Mouse (Mus musculus): Measurements from ENCODE around the gene Rag1. TPM values are rescaled to one million over a fixed set of nuclear protein-coding genes. Genes with fewer than 3 reads are reported as not detected.

Rag1 gene
- polyA plus RNA-seq, 1 experiment, result 11.2 TPM

GRCm38 (mm10) chr2:101627227-101627626 is 22.1 kb downstream of the Rag1 start:
- Histone ChIP-seq H3K4me1 (ENCODE audit: control insufficient read depth, insufficient read depth, low read length) (no peaks in the 10 kb centered on the region; the same call in 1 of the 2 replicates), H3K27ac (ENCODE audit: control insufficient read depth, insufficient read depth, low read depth, low read length, poor library complexity) (no peak overlapping the region), H3K4me3 (replicated peaks; ENCODE audit: control insufficient read depth, low read depth, low read length) (no peak overlapping the region)
- TF ChIP-seq CTCF (IDR thresholded peaks at IDR 0.05; ENCODE audit: control insufficient read depth, insufficient read depth, low read length), result no peak
- TF ChIP-seq POLR2A (IDR thresholded peaks at IDR 0.05; ENCODE audit: borderline replicate concordance, control insufficient read depth, low read depth, low read length), result no peak

- WGBS, result 23% methylated on average over 4 of the region's 4 CpGs
- peaks cover 2% of the 10 kb centered on the region; the same call in 1 of the 2 replicates for H3K4me1 ChIP-seq (ENCODE audit: control insufficient read depth, insufficient read depth, low read length)
- peak within 1 kb of the TSS; percentile 46; the same call in 1 of the 2 replicates for H3K27ac ChIP-seq (ENCODE audit: control insufficient read depth, insufficient read depth, low read depth, low read length, poor library complexity)
- TF ChIP-seq CTCF (IDR thresholded peaks at IDR 0.05; ENCODE audit: control insufficient read depth, insufficient read depth, low read length) (no peak), POLR2A (IDR thresholded peaks at IDR 0.05; ENCODE audit: borderline replicate concordance, control insufficient read depth, low read depth, low read length) (no peak)
- H3K4me3 ChIP-seq (replicated peaks; ENCODE audit: control insufficient read depth, low read depth, low read length), result peak within 1 kb of the TSS; percentile 45
Observed at GRCm38 (mm10) chr2:101624526-101624925, 24.8 kb downstream of the Rag1 start, which contains the start of gene Rag2. Gene Rag2 (plus strand): TSS chr2:101624718.

- TF ChIP-seq POLR2A (IDR thresholded peaks at IDR 0.05; ENCODE audit: borderline replicate concordance, control insufficient read depth, low read depth, low read length) (no peak), CTCF (IDR thresholded peaks at IDR 0.05; ENCODE audit: control insufficient read depth, insufficient read depth, low read length) (no peak)
- 19% methylated on average over 2 of the region's 2 CpGs for WGBS
- Histone ChIP-seq H3K27ac (ENCODE audit: control insufficient read depth, insufficient read depth, low read depth, low read length, poor library complexity) (no peak overlapping the region), H3K4me1 (ENCODE audit: control insufficient read depth, insufficient read depth, low read length) (peaks cover 2% of the 10 kb centered on the region; the same call in 1 of the 2 replicates), H3K4me3 (replicated peaks; ENCODE audit: control insufficient read depth, low read depth, low read length) (no peak overlapping the region)
Observed at GRCm38 (mm10) chr2:101624011-101624410, 25.3 kb downstream of the Rag1 start.

- WGBS, result 32% methylated on average over 2 of the region's 2 CpGs
- no peak for TF ChIP-seq POLR2A (IDR thresholded peaks at IDR 0.05; ENCODE audit: borderline replicate concordance, control insufficient read depth, low read depth, low read length)
- no peak for TF ChIP-seq CTCF (IDR thresholded peaks at IDR 0.05; ENCODE audit: control insufficient read depth, insufficient read depth, low read length)
- Histone ChIP-seq H3K4me3 (replicated peaks; ENCODE audit: control insufficient read depth, low read depth, low read length) (no peak overlapping the region), H3K27ac (ENCODE audit: control insufficient read depth, insufficient read depth, low read depth, low read length, poor library complexity) (no peak overlapping the region), H3K4me1 (ENCODE audit: control insufficient read depth, insufficient read depth, low read length) (peaks cover 2% of the 10 kb centered on the region; the same call in 1 of the 2 replicates)
Observed at GRCm38 (mm10) chr2:101623042-101623441, 26.3 kb downstream of the Rag1 start.

GRCm38 (mm10) chr2:101621611-101622010 is 27.7 kb downstream of the Rag1 start:
- Histone ChIP-seq H3K4me1 (ENCODE audit: control insufficient read depth, insufficient read depth, low read length) (peaks cover 2% of the 10 kb centered on the region; the same call in 1 of the 2 replicates), H3K4me3 (replicated peaks; ENCODE audit: control insufficient read depth, low read depth, low read length) (no peak overlapping the region), H3K27ac (ENCODE audit: control insufficient read depth, insufficient read depth, low read depth, low read length, poor library complexity) (no peak overlapping the region)
- TF ChIP-seq POLR2A (IDR thresholded peaks at IDR 0.05; ENCODE audit: borderline replicate concordance, control insufficient read depth, low read depth, low read length), result no peak
- 8% methylated on average over 7 of the region's 7 CpGs for WGBS

GRCm38 (mm10) chr2:101620899-101621298 is 28.4 kb downstream of the Rag1 start:
- no peak overlapping the region for H3K27ac ChIP-seq (ENCODE audit: control insufficient read depth, insufficient read depth, low read depth, low read length, poor library complexity)
- WGBS, result 41% methylated on average over 3 of the region's 3 CpGs
- peaks cover 2% of the 10 kb centered on the region; the same call in 1 of the 2 replicates for H3K4me1 ChIP-seq (ENCODE audit: control insufficient read depth, insufficient read depth, low read length)
- TF ChIP-seq POLR2A (IDR thresholded peaks at IDR 0.05; ENCODE audit: borderline replicate concordance, control insufficient read depth, low read depth, low read length) (no peak), CTCF (IDR thresholded peaks at IDR 0.05; ENCODE audit: control insufficient read depth, insufficient read depth, low read length) (no peak)
- no peak overlapping the region for H3K4me3 ChIP-seq (replicated peaks; ENCODE audit: control insufficient read depth, low read depth, low read length)

- 21% methylated on average over 4 of the region's 4 CpGs for WGBS
Observed at GRCm38 (mm10) chr2:101618373-101618772, 30.9 kb downstream of the Rag1 start.

GRCm38 (mm10) chr2:101615464-101616305 is 33.6 kb downstream of the Rag1 start:
- TF ChIP-seq POLR2A (IDR thresholded peaks at IDR 0.05; ENCODE audit: borderline replicate concordance, control insufficient read depth, low read depth, low read length) (no peak), CTCF (IDR thresholded peaks at IDR 0.05; ENCODE audit: control insufficient read depth, insufficient read depth, low read length) (no peak)
- WGBS, result 60% methylated on average over 10 of the region's 10 CpGs
- H3K4me3 ChIP-seq (replicated peaks; ENCODE audit: control insufficient read depth, low read depth, low read length), result no peak overlapping the region
- H3K4me1 ChIP-seq (ENCODE audit: control insufficient read depth, insufficient read depth, low read length), result no peaks in the 10 kb centered on the region
- H3K27ac ChIP-seq (ENCODE audit: control insufficient read depth, insufficient read depth, low read depth, low read length, poor library complexity), result no peak overlapping the region

More at GRCm38 (mm10) chr2:101618373-101618772, 30.9 kb downstream of the Rag1 start:
- no peak overlapping the region for H3K4me3 ChIP-seq (replicated peaks; ENCODE audit: control insufficient read depth, low read depth, low read length)
- H3K27ac ChIP-seq (ENCODE audit: control insufficient read depth, insufficient read depth, low read depth, low read length, poor library complexity), result no peak overlapping the region
- TF ChIP-seq POLR2A (IDR thresholded peaks at IDR 0.05; ENCODE audit: borderline replicate concordance, control insufficient read depth, low read depth, low read length) (no peak), CTCF (IDR thresholded peaks at IDR 0.05; ENCODE audit: control insufficient read depth, insufficient read depth, low read length) (no peak)
- peaks cover 2% of the 10 kb centered on the region; the same call in 1 of the 2 replicates for H3K4me1 ChIP-seq (ENCODE audit: control insufficient read depth, insufficient read depth, low read length)
